Mouse (Mus musculus): Measurements from ENCODE around the gene Ppp2r5c.

The Ppp2r5c gene

DNA sequence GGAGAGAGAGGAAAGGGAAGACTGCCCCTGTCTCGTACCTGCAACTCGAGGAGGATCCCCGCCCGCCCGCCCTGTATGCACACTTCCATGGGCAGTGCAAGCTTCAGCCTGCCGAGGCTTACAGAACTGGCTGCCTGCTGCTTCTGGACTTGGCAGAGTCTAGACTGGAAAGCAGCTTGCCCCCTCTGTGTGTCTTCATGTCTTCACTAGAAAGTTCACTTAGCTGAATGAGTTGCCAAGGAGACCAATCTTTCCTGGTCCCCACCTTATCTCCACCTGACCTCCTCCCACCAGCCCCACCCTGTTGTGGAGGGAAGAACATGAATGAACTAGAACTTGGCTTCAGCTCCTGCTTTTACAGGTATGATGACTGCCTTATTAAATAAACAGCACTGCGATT is 66.0 kb downstream of the Ppp2r5c start:
- DNase-seq: no peak

DNA sequence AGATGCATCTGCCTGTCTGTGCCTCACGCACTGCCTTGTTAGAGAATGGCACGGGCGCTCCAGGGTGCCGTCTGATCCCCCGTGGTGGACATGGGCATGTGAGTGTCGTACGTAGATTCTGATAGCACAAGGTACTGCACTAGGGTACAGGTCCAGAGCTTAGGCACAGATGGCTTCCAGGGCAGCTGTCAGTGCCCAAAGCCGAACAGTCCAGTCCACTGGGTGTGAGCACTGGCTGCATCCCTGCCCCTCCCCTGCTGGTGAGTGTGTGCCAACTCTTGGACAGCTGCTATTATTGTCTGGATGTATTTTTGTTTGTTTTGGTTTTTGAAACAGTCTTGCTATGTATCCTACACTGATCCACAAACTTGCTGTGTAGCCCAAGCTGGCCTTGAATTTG is 68.8 kb downstream of the Ppp2r5c start:
- no peak for DNase-seq

DNA sequence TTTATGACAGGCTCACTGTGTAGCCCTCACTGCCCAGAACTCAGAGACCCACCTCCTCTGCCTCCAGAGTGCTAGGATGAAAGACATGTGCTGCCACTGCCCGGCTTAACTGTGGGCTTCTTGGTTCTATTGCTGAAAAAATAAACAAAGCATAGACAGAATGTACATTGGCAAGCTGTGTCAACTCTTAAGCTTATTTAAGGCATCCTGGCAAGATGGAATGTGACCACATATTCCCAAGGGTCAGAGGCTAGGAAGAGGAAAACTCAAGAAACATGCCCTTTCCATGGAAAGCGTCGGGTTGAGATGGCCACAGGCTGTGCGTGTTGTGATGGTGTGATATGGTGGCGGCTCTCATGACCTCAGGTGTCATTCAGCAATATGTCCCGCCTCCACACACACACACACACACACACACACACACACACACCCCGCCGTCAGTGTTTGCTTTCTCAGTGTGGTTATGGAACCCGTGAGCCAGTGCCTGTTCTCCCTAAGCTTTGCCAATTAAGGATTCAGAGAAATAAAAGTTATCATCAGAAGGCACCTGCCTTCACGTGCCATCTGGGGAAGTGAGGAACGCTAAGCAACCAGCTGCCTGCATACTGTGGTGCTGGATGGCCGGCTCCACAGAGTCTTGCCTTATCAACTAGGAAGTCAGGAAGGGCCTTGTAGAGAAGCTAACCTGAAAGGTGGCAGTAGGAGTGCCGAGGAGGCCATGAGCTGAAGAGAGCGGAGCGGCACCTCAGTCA is 73.5 kb downstream of the Ppp2r5c start:
- no peak for DNase-seq

DNA sequence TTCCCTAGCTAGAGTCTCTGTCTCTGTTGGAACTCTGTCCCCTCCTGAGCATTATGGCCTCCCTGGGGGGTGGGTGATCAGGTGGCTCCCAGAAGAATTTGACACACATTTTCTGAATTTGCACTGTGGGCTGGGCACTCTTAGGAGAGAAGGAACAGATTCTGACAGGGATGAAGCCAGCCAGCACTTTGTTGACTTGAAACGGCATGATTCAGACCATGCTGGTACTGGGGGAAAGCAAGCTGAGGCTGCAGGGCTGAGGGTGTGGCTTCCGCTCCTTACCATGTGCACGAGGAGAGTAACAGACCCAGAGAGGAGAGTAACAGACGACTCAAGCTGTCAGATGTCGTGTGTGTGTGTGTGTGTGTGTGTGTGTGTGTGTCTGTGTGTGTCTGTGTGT is 76.6 kb downstream of the Ppp2r5c start:
- no peak for DNase-seq

DNA sequence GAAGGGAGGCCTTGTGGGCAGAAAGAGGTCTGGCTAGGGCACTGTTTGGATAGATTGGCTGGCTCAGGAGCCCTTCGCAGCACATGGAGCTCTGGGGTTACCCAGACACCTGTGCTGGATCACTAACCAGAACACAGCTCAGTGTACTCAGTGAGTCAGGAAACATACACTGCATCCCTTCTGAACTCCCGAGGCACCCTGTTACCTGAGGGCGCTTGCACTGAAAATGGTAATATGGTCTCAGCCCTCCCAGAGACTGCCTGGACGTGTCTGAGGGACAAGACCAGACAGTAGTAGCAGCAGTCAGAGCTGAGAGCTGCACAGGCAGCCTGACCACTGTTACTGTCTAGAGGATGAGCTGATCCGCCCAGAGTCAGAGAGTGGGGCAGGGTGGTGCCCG is 85.8 kb downstream of the Ppp2r5c start:
- DNase-seq: no peak

DNA sequence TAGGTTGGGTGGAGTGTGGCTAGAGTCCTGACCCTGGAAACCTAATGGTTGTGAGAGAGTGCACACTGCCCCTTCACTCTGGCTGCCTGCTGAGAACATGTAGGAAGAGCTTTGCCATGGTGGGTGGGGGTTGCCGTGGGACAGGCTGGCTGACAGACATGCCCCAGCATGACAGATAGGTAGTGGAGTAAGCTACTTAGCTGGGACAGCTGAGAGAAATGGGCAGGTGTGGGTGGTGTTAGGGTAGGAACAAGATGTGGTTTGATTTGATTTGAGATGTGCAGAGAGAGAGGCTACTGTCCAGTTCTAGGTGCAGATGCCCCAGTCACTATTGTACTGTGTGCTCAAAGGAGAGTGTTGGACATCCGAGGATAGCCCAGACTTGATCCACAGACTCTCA is 86.2 kb downstream of the Ppp2r5c start:
- no peak for DNase-seq

DNA sequence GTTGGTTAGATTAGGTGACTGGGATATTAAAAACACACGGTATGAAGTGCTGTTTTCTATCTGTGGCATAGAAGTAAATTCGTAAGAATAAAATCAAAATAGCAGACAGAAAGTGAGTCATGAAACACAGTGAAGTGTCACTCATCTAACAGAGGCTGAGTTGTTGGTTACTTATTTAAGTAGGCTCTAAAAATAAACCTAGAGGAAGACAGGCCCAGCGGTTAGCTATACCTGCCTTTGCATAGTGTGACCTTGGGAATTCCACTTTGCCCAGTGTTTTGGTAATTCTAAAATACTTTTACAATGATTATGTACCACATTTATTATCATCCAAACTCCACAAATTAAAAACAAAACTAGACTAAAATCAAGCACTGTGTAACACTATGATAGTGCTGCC is 86.9 kb downstream of the Ppp2r5c start:
- DNase-seq: no peak

DNA sequence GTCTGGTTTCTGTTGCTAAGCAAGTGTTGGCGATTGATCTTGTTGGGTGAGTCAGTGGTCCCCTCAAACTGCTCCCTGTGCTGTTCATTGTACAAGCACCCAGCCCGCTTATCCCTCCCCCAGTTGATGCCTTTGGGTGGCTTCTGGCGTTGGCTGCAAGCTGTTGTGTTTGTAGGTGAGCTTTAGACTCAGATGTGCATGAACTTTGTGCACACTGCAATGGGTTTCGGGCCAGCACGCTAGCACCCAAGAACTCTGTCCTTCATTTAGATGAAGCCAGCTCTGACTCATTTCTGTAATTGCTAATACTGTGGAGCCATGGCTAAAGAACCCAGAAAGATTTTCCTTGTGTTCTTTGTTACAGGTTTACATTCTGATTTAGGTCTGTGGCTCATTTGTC is 88.4 kb downstream of the Ppp2r5c start:
- no peak for DNase-seq

DNA sequence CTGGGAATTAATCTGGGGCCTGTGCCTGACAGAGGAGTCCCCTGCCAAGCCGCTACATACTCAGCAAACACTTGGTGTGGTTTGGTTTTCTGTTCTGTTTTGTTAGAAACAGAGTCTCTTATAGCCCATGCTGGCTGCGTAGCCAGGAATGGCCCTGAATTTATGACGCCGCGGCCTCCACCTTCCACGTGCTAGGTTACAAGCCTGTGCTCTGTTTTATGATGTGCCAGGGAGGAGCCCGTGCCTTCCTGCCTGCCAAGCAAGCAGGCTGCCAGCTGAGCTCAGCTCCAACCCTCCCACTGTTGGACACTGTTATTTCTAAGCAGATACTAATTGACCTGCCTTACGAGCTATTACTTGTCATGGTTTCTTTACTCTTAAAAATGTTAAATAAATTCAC is 90.8 kb downstream of the Ppp2r5c start:
- DNase-seq: no peak

DNA sequence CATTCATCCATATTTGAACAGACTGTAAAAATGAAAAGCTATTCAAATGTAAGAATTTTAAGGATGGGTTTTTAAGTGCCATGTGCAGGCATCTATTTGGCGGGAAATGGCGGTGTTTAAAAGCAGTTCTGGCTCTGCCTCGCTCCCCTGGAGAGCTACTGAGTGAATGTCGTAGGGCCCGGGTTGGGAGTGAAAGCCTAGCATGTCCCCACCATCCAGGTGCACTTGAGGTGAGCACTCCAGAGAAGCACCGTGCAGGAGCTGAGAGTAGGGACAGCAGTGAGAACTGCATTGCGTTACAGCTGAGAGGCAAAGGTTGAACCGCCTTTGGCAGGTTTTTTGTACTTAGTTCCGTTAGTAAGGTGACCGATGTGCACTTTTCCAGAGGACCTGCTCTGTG is 92.4 kb downstream of the Ppp2r5c start:
- no peak for DNase-seq

DNA sequence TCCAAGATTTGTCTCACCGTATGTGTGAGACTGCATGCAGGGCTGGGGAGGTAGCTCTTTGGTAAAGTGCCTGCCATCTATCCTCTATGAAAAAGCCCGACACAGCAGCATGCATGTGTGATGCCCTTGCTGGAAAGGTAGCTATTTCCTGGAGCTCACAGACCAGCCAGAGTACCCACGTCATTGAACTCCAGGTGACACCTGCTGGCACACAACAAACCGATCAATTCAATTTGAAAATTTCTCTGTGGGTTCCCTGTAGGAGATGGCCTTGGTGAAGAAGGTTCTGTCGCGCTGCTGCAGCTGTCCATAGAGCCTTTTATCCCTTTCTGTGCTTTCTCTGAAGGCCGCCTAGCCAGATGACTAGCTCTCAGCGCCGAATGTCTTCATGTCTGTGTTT is 92.9 kb downstream of the Ppp2r5c start:
- DNase-seq: no peak

DNA sequence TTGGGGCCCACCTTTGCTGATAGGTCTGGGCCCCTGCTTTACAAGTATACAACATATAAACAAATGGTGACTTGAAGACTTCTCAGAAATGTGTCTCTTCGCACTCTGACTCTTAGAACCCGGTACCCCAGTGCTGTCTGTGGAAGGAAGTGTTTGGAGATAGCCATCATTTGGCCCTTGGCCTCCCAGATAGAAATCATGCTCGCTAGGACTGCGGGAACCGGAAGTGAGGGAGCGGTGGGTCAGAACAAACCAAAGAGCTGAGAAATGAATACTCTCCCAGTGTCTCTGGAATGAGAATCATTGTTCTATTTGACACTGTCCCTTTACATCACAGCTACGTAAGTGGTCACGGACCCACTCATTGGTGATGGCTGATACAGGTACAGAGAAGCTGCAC is 93.4 kb downstream of the Ppp2r5c start:
- DNase-seq: no peak

DNA sequence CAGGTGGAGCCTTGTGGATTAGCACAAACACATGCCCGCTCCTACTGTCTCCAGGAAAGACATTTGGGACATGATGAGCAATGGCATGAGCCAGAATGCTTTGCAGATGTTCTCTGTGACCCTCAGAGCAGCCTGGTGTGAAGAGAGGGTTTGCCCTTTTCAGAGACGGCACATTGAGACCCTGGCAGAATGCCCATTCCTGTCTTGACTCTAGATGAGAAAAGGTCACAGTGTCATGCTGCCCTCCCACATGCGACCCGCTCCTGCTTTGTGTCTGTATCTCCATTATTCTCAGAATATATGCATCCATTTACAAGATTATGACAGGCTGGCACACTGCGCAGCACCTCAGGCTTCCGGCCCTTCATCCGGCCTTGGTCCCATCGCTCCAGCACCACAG is 94.1 kb downstream of the Ppp2r5c start:
- DNase-seq: no peak

DNA sequence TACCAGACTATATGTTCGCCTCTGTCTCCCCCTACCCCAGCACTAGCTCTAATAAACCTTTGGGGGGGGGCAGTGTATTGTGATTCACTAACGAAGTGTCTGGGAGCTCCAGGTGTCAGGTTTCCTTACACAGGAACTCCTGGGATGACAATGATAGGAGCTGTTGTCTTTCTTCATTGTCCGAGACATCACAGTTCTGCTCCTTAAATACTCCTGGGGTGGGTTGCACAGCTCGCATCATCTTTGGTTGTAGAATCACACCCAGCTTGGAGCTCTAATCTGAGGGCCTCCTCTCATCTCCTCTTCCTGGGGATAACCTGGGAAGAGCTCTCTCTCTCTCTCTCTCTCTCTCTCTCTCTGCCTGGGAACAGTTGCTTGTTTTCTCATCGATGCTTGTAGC is 94.6 kb downstream of the Ppp2r5c start:
- no peak for DNase-seq

DNA sequence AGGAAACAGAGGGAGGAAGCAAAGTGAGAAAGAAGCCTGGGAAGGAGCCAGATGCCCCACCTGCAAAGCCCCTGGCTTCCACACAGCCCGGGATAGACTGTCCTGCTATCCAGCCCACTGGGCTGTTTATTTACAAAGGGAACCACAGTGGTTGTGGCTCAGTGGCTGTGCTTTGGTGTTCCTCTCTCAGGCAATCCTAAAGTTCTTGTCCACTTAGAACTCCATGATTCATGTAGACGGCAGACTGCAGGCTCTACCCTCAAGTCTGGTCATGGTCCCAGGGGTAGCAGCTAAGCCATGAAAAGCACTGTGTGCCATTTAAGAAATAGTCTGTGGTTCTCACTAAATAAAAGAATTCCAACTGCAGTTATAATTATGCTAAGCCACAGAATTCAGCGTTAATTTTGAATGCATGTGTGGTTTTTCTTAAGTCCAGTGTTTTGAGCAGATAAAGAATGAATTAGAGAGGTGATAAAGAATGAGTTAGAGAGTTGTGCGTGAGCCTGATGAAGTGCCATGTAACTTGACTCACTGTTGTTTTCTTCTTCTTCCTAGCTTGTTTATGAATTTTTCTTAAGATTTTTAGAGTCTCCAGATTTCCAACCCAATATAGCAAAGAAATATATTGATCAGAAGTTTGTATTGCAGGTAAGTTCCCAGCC is 98.3 kb downstream of the Ppp2r5c start:
- DNase-seq: no peak

DNA sequence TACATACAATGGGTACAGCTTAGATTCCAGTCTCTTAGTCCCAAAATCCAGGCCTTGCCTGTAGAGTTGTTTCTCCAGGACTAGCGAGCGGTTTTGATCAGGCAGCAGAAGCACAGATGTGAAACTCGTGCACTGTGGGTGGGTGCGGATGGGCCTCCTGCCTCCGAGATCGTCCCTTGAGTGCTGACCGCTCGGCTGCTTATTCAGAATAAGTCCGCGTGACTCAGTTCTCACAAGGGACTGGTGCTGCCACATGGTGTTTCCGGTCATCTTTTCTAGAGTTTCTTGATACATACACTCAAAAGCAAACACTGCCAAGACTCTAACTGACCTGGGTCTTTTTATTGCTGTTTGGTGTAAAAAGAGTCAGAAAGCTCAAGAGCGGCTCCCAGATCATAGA is 100.7 kb downstream of the Ppp2r5c start:
- DNase-seq: no peak

DNA sequence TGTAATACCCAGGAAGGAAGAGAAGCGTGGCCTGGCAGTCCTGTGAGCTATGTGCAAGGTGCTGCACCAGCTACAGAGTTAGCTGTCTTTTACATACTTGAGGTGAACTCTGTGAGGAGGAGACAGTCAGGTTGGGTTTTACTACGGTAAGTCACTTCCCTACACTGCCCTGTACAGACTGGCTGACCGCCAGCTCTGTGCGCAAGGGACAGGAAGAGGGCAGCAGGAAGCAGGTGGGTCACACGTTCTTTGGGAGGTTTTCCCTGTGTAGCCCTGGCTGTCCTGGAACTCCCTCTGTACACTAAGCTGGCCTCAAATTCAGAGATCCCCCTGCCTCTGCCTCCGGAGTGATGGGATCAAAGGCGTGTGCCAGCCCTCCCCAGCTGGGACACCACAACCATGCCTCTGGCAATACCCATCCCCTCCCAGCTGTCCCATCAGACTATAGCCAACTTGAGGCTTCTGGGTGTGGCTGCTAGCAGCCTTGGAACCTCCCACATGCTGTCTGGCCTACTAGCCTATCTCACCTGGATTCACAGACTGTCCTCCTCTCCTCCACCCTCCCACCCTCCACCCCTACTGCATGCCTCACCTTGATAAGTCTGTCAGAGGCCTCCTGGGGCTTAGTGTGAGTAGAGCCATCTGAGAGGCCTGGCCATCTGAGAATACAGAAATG is 102.7 kb downstream of the Ppp2r5c start:
- DNase-seq: no peak

DNA sequence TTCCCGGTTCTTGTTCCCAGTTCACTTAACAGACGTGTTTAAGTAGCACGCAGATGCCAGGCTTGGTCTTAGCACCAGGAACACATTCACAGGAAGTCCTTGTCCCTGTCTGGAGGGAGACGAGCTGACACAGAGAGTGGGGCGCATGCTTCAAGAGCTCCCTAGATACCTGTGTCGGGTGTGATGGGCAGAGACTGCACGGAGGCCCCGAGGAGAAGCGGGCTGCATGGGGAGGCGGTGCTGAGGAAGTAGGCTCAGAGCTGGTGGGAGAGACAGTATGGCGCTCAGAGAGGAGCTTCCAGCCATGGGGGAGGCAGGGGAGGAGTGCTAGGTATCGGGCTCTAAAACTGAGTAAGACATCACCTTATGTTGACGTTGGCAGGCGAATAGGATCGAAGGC is 103.4 kb downstream of the Ppp2r5c start:
- DNase-seq: no peak

DNA sequence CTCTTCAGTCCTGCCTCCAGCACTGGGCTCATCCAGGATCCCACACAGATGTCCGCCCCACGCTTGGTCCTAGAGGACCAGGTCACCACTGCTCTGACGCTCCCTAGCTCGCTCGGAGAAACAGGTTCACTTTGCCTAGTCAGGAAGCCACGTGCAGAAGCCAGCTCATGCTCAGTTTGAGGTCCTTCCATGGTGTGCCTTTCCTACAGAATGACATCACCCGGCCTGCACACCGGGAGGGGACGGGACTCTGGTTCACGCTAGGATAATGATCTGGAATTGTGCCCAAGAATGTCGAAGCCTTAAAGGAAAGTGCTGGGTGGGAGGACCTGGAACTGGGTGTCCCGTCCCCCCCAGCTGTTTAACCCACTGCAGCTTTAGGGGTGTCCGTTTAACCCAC is 105.2 kb downstream of the Ppp2r5c start:
- DNase-seq: no peak

DNA sequence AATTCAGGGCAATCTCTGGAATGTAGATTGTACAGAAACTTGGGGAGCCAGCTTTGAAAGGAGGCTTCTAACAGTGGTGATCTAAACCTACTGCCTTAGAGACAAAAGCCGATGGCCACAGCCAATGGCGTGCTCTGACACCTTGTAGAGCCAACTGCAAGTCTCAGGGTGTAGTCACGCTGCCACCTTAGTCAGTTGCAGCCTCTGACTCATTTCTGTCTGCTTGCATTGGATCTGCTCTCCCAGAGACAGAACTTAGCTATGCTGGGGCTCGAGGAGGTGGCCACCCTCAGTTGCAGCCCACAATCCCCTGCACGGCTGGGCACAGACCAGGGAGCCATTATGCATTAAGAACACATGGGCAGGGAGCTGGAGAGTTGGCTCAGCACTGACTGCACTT is 106.4 kb downstream of the Ppp2r5c start:
- DNase-seq: no peak

DNA sequence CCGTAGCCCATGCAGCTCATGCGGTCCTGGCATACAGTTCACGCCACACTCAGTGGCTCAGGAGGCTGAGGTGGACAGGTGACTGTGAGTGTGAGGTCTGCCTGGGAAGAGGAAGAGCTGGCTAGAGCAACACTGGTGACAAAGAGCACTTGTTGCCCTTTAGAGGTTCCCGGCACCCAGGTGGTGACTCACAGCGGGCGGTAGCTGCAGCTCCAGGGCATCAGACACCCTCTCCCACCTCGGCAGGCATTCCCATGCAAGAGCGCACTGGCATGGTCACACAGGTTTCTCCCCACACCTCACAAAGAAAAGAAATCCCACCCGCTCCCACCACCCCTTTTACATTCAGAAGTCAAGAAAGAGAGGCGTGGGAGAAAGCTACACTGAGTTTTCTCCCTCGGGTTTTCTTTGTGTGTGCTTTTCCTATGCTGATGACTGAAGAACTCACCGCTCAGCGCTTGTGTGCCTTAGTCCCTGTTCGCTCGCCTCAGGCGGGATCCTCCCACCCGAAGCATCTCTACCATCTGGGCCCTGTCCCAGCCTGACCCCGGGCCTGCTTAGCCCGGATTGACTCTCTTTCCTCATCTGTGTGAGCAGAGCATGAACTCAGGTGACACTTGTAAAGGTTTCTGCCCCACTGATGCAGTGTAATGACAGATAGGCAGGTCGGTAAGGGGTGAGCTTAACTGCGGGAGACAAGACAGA is 108.8 kb downstream of the Ppp2r5c start:
- no peak for DNase-seq

DNA sequence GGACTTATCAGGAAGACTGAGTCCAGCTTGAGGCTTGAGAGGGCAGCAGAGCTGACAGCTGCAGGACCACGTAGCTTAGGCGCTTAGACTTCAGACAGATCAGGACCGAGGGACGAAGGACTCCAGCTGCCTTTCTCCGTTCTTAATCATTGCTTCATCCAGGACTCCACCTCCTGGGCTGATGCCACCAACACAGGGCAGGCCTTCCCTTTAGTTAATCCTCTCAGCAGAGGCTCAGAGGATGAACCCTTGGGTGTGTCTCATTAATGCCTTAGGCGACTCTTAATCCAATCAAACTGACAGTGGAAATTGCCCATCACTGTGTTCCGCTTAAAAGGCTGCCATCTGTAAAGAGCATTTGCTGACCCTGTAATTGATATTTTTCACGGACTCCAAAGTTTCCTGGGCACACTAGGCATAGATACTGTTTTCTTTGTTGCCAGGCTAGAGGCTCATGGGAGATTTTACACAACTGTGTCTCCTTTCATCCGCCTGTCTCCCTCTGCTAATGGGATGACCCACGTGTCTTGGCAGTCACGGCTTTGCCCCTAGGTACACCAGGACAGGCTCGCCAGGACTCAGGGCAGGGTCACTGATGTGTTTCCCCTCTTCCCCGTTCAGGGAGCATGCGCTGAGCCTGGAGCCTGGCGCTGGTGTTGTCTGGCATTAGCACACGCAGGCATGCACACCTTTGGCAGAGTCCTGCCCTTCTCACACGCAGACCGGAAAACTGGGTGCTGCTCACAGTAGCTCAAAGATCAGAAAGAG is 110.1 kb downstream of the Ppp2r5c start:
- no peak for DNase-seq

DNA sequence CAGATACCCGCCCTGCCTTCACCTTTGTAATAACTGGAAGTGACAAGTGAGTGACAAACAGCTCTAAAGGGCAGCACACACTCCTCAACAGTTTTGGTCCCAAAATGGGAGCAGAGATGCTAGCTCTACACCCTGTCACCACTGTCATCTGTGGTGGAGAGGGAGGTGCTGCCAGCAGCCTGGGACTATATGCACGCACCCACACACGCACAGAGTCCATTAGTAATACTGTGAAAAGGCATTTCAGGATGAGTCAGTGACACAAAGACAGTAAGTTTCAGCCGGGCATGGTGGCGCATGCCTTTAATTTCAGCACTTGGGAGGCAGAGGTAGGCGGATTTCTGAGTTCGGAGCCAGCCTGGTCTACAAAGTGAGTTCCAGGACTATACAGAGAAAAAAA is 111.3 kb downstream of the Ppp2r5c start:
- DNase-seq: no peak
